Mouse (Mus musculus) brown adipose tissue, adult 24 weeks (tissue): ENCODE results near the gene Ackr2. TPM values are rescaled to one million over a fixed set of nuclear protein-coding genes. Genes with fewer than 3 reads are reported as not detected.

Experiments
- H3K27ac ChIP-seq: fragments of 200-500 bp; replicated peaks from 2 replicates; pipeline ENCODE4 v1.5.1; 2012; ENCODE audit warnings: low read depth, mild to moderate bottlenecking, low read length
- H3K4me1 ChIP-seq: fragments of 200-500 bp; 2 replicates; pipeline ENCODE4 v1.6.1; 2012; ENCODE audit warnings: low read length, mixed read lengths; ENCODE audit not compliant: control insufficient read depth, insufficient read depth, insufficient read length
- H3K4me3 ChIP-seq: fragments of 200-500 bp; 2 replicates; pipeline ENCODE4 v1.5.1; 2012; ENCODE audit warnings: low read depth, mild to moderate bottlenecking, low read length, moderate library complexity; ENCODE audit not compliant: insufficient read depth
- polyA plus RNA-seq: library from polyadenylated mRNA; stranded (reverse); fragments of >200 nt; gene quantifications from 2 replicates; pipeline ENCODE4 v1.2.4, GENCODE M21; 2012; ENCODE audit not compliant: missing spikeins, insufficient read depth, insufficient read length

The Ackr2 gene
- polyA plus RNA-seq, result 1.5 TPM in 1 of 2 replicates, not detected in the other

DNA sequence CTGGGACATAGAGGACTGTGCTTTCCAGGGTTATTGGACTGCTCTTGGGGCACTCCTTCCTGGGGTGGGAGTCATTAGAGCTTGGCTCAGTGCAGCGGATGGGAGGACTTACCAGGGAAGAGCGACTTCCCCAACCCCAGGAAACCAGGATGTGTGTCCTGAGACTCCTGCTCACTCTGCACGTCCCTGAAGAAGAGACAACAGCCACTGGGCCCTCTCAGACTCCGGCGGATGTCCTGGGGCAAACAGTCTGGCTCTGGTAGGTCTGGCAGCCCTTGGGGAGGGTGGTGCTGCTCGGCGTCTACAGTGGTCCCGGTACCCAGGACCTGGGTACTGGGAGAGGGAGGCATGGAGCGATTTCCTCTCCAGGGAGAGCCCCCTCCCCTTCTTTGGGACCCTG lies at the start of gene Ackr2:
TSS of gene Ackr2 (plus strand) at position 111 of the 400 bp plus-strand sequence.
- H3K27ac ChIP-seq, result no peak within 1 kb of the TSS

DNA sequence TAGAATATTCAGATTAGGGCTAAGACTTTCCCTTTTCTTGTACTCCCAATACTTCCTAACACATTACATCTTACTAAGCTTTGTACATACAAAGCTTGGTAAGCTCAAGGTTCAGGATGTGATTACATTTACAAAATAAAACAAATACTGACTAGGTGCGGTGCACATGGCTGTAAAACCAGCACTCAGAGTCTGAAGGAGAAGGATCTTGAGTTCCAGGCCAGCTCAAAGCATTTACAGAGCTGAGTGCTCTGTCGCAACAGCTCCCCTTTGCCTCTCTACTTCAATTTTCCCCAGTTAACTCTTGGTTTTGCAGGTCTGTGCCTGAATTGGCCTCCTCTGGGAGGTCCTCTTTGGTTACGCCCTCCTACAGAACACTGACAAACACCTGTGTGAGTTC lies 43.9 kb upstream of the Ackr2 start:
- Histone ChIP-seq H3K4me1 (no peaks in the 10 kb centered on the region), H3K27ac (no peak overlapping the region), H3K4me3 (no peak overlapping the region)

More for the DNA sequence above, at the start of gene Ackr2:
- Histone ChIP-seq H3K4me1 (no peaks in the 10 kb centered on the region), H3K4me3 (no peak within 1 kb of the TSS)

GRCm38 (mm10) chr9:121856649-121857416 lies 41.3 kb upstream of the Ackr2 start:
- H3K27ac ChIP-seq, result peak overlapping the region; percentile 84
- H3K4me3 ChIP-seq, result peak overlapping the region; percentile 86
- H3K4me1 ChIP-seq, result no peaks in the 10 kb centered on the region

DNA sequence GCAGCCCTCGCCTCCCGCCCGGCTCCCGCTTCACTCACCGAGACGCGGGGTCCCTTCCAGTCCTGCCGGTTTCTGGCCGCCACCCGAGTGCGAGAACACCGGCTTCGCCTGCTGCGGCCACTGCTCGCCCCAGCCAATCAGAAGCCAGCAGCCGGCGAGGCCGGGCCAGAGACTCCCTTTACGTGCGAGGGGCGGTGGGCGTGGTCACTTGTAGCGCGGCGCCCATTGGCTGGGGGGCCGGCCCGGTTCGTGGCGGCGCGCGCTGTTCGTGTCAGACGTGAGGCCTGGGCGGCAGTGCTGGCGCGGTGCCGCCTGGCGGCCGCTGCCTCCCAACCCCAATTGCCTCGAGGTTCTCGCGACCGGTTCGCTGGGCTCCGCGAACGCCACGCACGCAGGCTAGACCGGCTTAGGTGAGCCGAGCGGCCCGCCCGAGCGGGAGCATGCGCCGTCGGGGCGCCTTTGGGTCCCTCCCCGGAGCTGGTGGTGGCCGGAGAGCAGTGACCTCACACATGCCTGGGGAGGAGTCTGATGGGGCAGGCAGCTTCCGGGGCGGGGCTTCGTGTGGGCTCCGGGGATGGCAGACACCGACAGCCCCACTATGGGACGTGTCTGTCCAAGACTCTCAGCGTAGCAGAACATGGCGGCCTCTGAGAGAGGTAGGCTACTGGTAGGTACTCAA lies 40.5 kb upstream of the Ackr2 start:
- Histone ChIP-seq H3K27ac (peak overlapping the region; percentile 92), H3K4me1 (no peaks in the 10 kb centered on the region), H3K4me3 (peak overlapping the region; percentile 86)

GRCm38 (mm10) chr9:121858153-121858488 lies 40.0 kb upstream of the Ackr2 start, which contains the start of gene Higd1a:
Gene Higd1a (minus strand): TSS chr9:121858362.
- Histone ChIP-seq H3K27ac (peak within 1 kb of the TSS; percentile 92), H3K4me1 (no peaks in the 10 kb centered on the region)

GRCm38 (mm10) chr9:121859345-121859744 lies 38.8 kb upstream of the Ackr2 start:
- no peaks in the 10 kb centered on the region for H3K4me1 ChIP-seq
- no peak overlapping the region for H3K4me3 ChIP-seq
- H3K27ac ChIP-seq, result no peak overlapping the region

More at GRCm38 (mm10) chr9:121858153-121858488, 40.0 kb upstream of the Ackr2 start, which contains the start of gene Higd1a:
- H3K4me3 ChIP-seq, result peak within 1 kb of the TSS; percentile 86

- H3K27ac ChIP-seq, result no peak overlapping the region
- H3K4me1 ChIP-seq, result no peaks in the 10 kb centered on the region
- H3K4me3 ChIP-seq, result no peak overlapping the region
Observed at GRCm38 (mm10) chr9:121860921-121861320, 37.2 kb upstream of the Ackr2 start.

- H3K4me3 ChIP-seq, result no peak overlapping the region
- H3K4me1 ChIP-seq, result no peaks in the 10 kb centered on the region
- no peak overlapping the region for H3K27ac ChIP-seq
Observed at GRCm38 (mm10) chr9:121864837-121865236, 33.3 kb upstream of the Ackr2 start.

DNA sequence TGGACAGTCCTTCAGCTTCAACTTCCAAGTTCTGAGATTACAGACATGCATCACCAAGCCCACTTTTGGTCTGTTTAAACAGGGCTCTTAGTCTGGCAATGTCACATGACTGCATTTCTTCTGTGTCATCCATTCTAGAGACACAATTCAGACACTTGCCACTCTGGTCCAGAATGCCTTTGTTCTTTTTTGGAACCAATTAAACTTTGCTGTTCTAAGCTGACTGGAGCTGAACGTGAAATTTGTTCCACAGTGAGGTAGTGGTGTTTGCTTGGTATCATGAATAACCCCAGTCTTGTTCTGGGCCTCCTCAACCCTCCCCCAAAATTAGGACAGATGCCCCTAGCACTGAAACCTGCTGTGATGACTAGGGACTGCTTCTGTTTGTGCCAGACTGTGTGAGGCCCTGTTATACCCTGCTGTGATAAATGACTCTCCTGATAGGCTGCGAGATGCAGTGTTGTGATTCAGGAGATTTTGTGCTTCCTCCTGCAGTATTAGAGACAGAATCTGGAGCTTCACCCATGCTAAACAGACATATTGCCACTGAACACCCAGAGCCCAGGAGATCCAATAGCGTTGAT lies 32.6 kb upstream of the Ackr2 start:
- Histone ChIP-seq H3K27ac (no peak overlapping the region), H3K4me1 (no peaks in the 10 kb centered on the region), H3K4me3 (no peak overlapping the region)

GRCm38 (mm10) chr9:121867632-121868031 lies 30.5 kb upstream of the Ackr2 start:
- Histone ChIP-seq H3K27ac (no peak overlapping the region), H3K4me3 (no peak overlapping the region), H3K4me1 (no peaks in the 10 kb centered on the region)

GRCm38 (mm10) chr9:121868236-121868635 lies 29.9 kb upstream of the Ackr2 start:
- Histone ChIP-seq H3K27ac (no peak overlapping the region), H3K4me3 (no peak overlapping the region), H3K4me1 (no peaks in the 10 kb centered on the region)

GRCm38 (mm10) chr9:121869432-121869831 lies 28.7 kb upstream of the Ackr2 start:
- H3K4me1 ChIP-seq, result no peaks in the 10 kb centered on the region
- H3K4me3 ChIP-seq, result no peak overlapping the region
- no peak overlapping the region for H3K27ac ChIP-seq

GRCm38 (mm10) chr9:121869973-121870515 lies 28.1 kb upstream of the Ackr2 start:
- no peaks in the 10 kb centered on the region for H3K4me1 ChIP-seq
- no peak overlapping the region for H3K4me3 ChIP-seq
- H3K27ac ChIP-seq, result no peak overlapping the region

- Histone ChIP-seq H3K27ac (no peak overlapping the region), H3K4me1 (no peaks in the 10 kb centered on the region), H3K4me3 (no peak overlapping the region)
Observed at GRCm38 (mm10) chr9:121872062-121872683, 26.0 kb upstream of the Ackr2 start.

DNA sequence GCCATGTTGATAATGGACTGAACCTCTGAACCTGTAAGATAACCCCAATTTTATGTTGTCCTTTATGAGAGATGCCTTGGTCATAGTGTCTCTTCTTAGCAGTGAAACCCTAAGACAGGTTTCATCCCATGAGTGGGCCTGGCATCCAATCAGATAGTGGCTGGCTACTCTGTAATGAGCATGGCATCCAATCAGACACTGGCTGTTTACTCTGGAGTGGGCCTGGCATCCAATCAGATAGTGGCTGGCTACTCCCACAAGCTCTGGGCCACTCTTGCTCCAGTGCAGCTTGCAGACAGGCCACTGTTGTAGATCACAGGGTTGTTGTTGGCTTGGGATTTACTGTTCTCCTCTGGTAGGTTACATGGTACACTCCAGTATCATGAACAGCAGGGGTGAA lies 24.6 kb upstream of the Ackr2 start:
- Histone ChIP-seq H3K4me3 (no peak overlapping the region), H3K4me1 (no peaks in the 10 kb centered on the region)

More for the DNA sequence above, 24.6 kb upstream of the Ackr2 start:
- H3K27ac ChIP-seq, result no peak overlapping the region
